Mouse (Mus musculus): ENCODE data around the gene 2410141K09Rik. TPM values are rescaled to one million over a fixed set of nuclear protein-coding genes. Genes with fewer than 3 reads are reported as not detected.
"Not testable (repeated sequence)": the region's sequence is repeated elsewhere in the genome, so short reads cannot be mapped to it uniquely, and the experiment has no call there.

The 2410141K09Rik gene
- total RNA-seq (2021), result not detected

GRCm38 (mm10) chr13:66441018-66441417, at the start of gene 2410141K09Rik:
TSS of gene 2410141K09Rik (minus strand) at chr13:66441118.
- DNase-seq (ENCODE audit: extremely low spot score in 1 of 2, low spot score in 1 of 2), result not testable (repeated sequence)

- DNase-seq (ENCODE audit: extremely low spot score in 1 of 2, low spot score in 1 of 2), result not testable (repeated sequence)
Observed at GRCm38 (mm10) chr13:66426858-66427257, 14.1 kb downstream of the 2410141K09Rik start.

GRCm38 (mm10) chr13:66414962-66415361, 26.0 kb downstream of the 2410141K09Rik start:
- DNase-seq (ENCODE audit: extremely low spot score in 1 of 2, low spot score in 1 of 2), result not testable (repeated sequence)

Other genes with a start within 250 kb of the 2410141K09Rik start
- gene Gm10772, start 213.5 kb downstream of the 2410141K09Rik start, total RNA-seq (2021), result not detected

All from layer of hippocampus, postnatal 25 days (tissue).